Mouse (Mus musculus) intestine, embryonic 15.5 days (tissue): ENCODE measurements around the gene Ptprj. TPM values are rescaled to one million over a fixed set of nuclear protein-coding genes. Genes with fewer than 3 reads are reported as not detected.

Source experiments
- ATAC-seq: fragments of 200-750 bp; cut with Nextera tagmentation; 2 replicates; pipeline ENCODE4 v1.8.0; 2017; ENCODE audit warnings: moderate TSS enrichment, moderate library complexity
- H3K27ac ChIP-seq: fragments of 300-500 bp; sonication (generic); 2 replicates; pipeline ENCODE4 v1.5.1; 2015; ENCODE audit warnings: mild to moderate bottlenecking, inconsistent platforms
- H3K27me3 ChIP-seq: fragments of 300-500 bp; sonication (generic); replicated peaks from 2 replicates; pipeline ENCODE4 v1.6.1; 2015; ENCODE audit warnings: inconsistent platforms
- H3K36me3 ChIP-seq: fragments of 300-500 bp; sonication (generic); 2 replicates; pipeline ENCODE4 v1.6.1; 2015; ENCODE audit warnings: inconsistent platforms
- H3K4me1 ChIP-seq: fragments of 300-500 bp; sonication (generic); replicated peaks from 2 replicates; pipeline ENCODE4 v1.6.1; 2015; ENCODE audit warnings: inconsistent platforms
- H3K4me2 ChIP-seq: fragments of 300-500 bp; sonication (generic); replicated peaks from 2 replicates; pipeline ENCODE4 v1.6.1; 2015; ENCODE audit warnings: mild to moderate bottlenecking, inconsistent platforms
- H3K4me3 ChIP-seq: fragments of 300-500 bp; sonication (generic); replicated peaks from 2 replicates; pipeline ENCODE4 v1.5.1; 2015; ENCODE audit warnings: inconsistent platforms
- H3K9ac ChIP-seq: fragments of 300-500 bp; sonication (generic); 2 replicates; pipeline ENCODE4 v1.6.1; 2015; ENCODE audit warnings: inconsistent platforms
- H3K9me3 ChIP-seq: fragments of 300-500 bp; sonication (generic); 2 replicates; pipeline ENCODE4 v1.6.1; 2016; ENCODE audit warnings: inconsistent platforms
- WGBS: fragments of 180-500 bp; shearing (Covaris S2); methylation state at CpG from one replicate; pipeline ENCODE4 v1.1.7; 2015; 5-methylcytosine and 5-hydroxymethylcytosine counted together
- polyA plus RNA-seq: library from polyadenylated mRNA; unstranded; fragments of >200 nt; fragmentation: Nextera tagmentation; extraction: Ambion mirVana; gene quantifications from 2 replicates; pipeline ENCODE4 v1.2.1, GENCODE M21; 2015

The Ptprj gene
- polyA plus RNA-seq, 1 experiment from 2014 or later, result 4.4 TPM

GRCm38 (mm10) chr2:90481505-90481904 lies 98.9 kb downstream of the Ptprj start:
- Histone ChIP-seq H3K27me3 (no peaks in the 10 kb centered on the region), H3K9me3 (no peaks in the 10 kb centered on the region), H3K9ac (no peak overlapping the region), H3K4me3 (no peak overlapping the region), H3K27ac (peak overlapping the region; percentile 71; the same call in 1 of the 2 replicates), H3K4me2 (peak overlapping the region; percentile 24), H3K36me3 (no peaks in the 10 kb centered on the region), H3K4me1 (peaks cover 35% of the 10 kb centered on the region)
- WGBS, result 79% methylated on average over 6 of the region's 6 CpGs
- ATAC-seq, result peak; percentile 16

- peak; percentile 80 for ATAC-seq
- Histone ChIP-seq H3K4me2 (peak overlapping the region; percentile 33), H3K4me1 (peaks cover 28% of the 10 kb centered on the region), H3K27me3 (no peaks in the 10 kb centered on the region), H3K4me3 (no peak overlapping the region), H3K36me3 (no peaks in the 10 kb centered on the region), H3K9ac (no peak overlapping the region), H3K27ac (peak overlapping the region; percentile 71), H3K9me3 (no peaks in the 10 kb centered on the region)
- WGBS, result 57% methylated on average over 13 of the region's 13 CpGs
These were observed 99.6 kb downstream of the Ptprj start for GRCm38 (mm10) chr2:90480747-90481308.

- H3K9ac ChIP-seq, result no peak overlapping the region
- H3K4me1 ChIP-seq, result peaks cover 30% of the 10 kb centered on the region
- H3K36me3 ChIP-seq, result no peaks in the 10 kb centered on the region
- H3K9me3 ChIP-seq, result no peaks in the 10 kb centered on the region
- no peak overlapping the region; the same call in 1 of the 2 replicates for H3K27ac ChIP-seq
- no peaks in the 10 kb centered on the region for H3K27me3 ChIP-seq
- H3K4me2 ChIP-seq, result no peak overlapping the region
- 71% methylated on average over 7 of the region's 7 CpGs for WGBS
- no peak for ATAC-seq
- no peak overlapping the region for H3K4me3 ChIP-seq
These were observed 101.9 kb downstream of the Ptprj start for GRCm38 (mm10) chr2:90478531-90478930.

GRCm38 (mm10) chr2:90477617-90478016 lies 102.8 kb downstream of the Ptprj start:
- no peak overlapping the region for H3K9ac ChIP-seq
- H3K4me2 ChIP-seq, result no peak overlapping the region
- WGBS, result 47% methylated on average over 8 of the region's 8 CpGs
- no peak overlapping the region for H3K4me3 ChIP-seq
- no peak overlapping the region for H3K27ac ChIP-seq
- no peaks in the 10 kb centered on the region for H3K9me3 ChIP-seq
- no peaks in the 10 kb centered on the region for H3K27me3 ChIP-seq
- H3K4me1 ChIP-seq, result peaks cover 30% of the 10 kb centered on the region
- ATAC-seq, result no peak
- no peaks in the 10 kb centered on the region for H3K36me3 ChIP-seq

GRCm38 (mm10) chr2:90476792-90477191 lies 103.7 kb downstream of the Ptprj start:
- no peak for ATAC-seq
- H3K4me1 ChIP-seq, result peaks cover 27% of the 10 kb centered on the region
- H3K4me3 ChIP-seq, result no peak overlapping the region
- H3K4me2 ChIP-seq, result no peak overlapping the region
- no peaks in the 10 kb centered on the region for H3K36me3 ChIP-seq
- WGBS, result 63% methylated on average over 5 of the region's 5 CpGs
- H3K9me3 ChIP-seq, result no peaks in the 10 kb centered on the region
- no peak overlapping the region for H3K27ac ChIP-seq
- H3K27me3 ChIP-seq, result no peaks in the 10 kb centered on the region
- H3K9ac ChIP-seq, result no peak overlapping the region

- ATAC-seq, result no peak
- Histone ChIP-seq H3K27ac (no peak overlapping the region), H3K27me3 (no peaks in the 10 kb centered on the region), H3K9me3 (no peaks in the 10 kb centered on the region), H3K4me1 (peaks cover 23% of the 10 kb centered on the region), H3K36me3 (no peaks in the 10 kb centered on the region), H3K9ac (no peak overlapping the region), H3K4me3 (no peak overlapping the region), H3K4me2 (no peak overlapping the region)
- WGBS, result 64% methylated on average over 11 of the region's 11 CpGs
These were observed 104.1 kb downstream of the Ptprj start for GRCm38 (mm10) chr2:90476319-90476718.

GRCm38 (mm10) chr2:90474593-90475405 lies 105.6 kb downstream of the Ptprj start:
- Histone ChIP-seq H3K4me1 (peaks cover 19% of the 10 kb centered on the region), H3K9ac (0 out of 2 replicates have a peak overlapping the region, but pooled peaks have one; percentile 18), H3K36me3 (no peaks in the 10 kb centered on the region), H3K9me3 (no peaks in the 10 kb centered on the region), H3K27me3 (no peaks in the 10 kb centered on the region), H3K4me3 (peak overlapping the region; percentile 14; the same call in 1 of the 2 replicates), H3K4me2 (peak overlapping the region; percentile 59), H3K27ac (peak overlapping the region; percentile 62)
- ATAC-seq, result peak; percentile 87
- WGBS, result 5% methylated on average over 11 of the region's 11 CpGs

GRCm38 (mm10) chr2:90472701-90473100 lies 107.7 kb downstream of the Ptprj start:
- no peak for ATAC-seq
- WGBS, result 86% methylated on average over 4 of the region's 4 CpGs
- Histone ChIP-seq H3K4me1 (peaks cover 4% of the 10 kb centered on the region; the same call in 1 of the 2 replicates), H3K27ac (no peak overlapping the region), H3K27me3 (no peaks in the 10 kb centered on the region), H3K4me3 (no peak overlapping the region), H3K36me3 (no peaks in the 10 kb centered on the region), H3K4me2 (no peak overlapping the region), H3K9me3 (no peaks in the 10 kb centered on the region), H3K9ac (no peak overlapping the region)

- peaks cover 6% of the 10 kb centered on the region; the same call in 1 of the 2 replicates for H3K4me1 ChIP-seq
- 40% methylated on average over 6 of the region's 6 CpGs for WGBS
- H3K36me3 ChIP-seq, result no peaks in the 10 kb centered on the region
- H3K9me3 ChIP-seq, result no peaks in the 10 kb centered on the region
- H3K27ac ChIP-seq, result no peak overlapping the region
- H3K4me2 ChIP-seq, result no peak overlapping the region
- no peak overlapping the region for H3K9ac ChIP-seq
- H3K4me3 ChIP-seq, result no peak overlapping the region
- no peak for ATAC-seq
- no peaks in the 10 kb centered on the region for H3K27me3 ChIP-seq
These were observed 110.3 kb downstream of the Ptprj start for GRCm38 (mm10) chr2:90470122-90470521.

GRCm38 (mm10) chr2:90466480-90466879 lies 114.0 kb downstream of the Ptprj start:
- 43% methylated on average over 7 of the region's 7 CpGs for WGBS
- Histone ChIP-seq H3K27me3 (no peaks in the 10 kb centered on the region), H3K9ac (no peak overlapping the region), H3K4me3 (no peak overlapping the region), H3K9me3 (no peaks in the 10 kb centered on the region), H3K4me2 (no peak overlapping the region), H3K27ac (no peak overlapping the region), H3K4me1 (0 out of 2 replicates have a peak, but pooled peaks cover 3% of the 10 kb centered on the region), H3K36me3 (no peaks in the 10 kb centered on the region; the same call in 1 of the 2 replicates)
- no peak for ATAC-seq

GRCm38 (mm10) chr2:90463735-90464134 lies 116.7 kb downstream of the Ptprj start:
- 0 out of 2 replicates have a peak, but pooled peaks cover 3% of the 10 kb centered on the region for H3K4me1 ChIP-seq
- 97% methylated on average over 5 of the region's 5 CpGs for WGBS
- ATAC-seq, result no peak

GRCm38 (mm10) chr2:90462252-90462651 lies 118.2 kb downstream of the Ptprj start:
- Histone ChIP-seq H3K27me3 (no peaks in the 10 kb centered on the region), H3K27ac (no peak overlapping the region), H3K4me2 (no peak overlapping the region), H3K9ac (no peak overlapping the region), H3K36me3 (no peaks in the 10 kb centered on the region; the same call in 1 of the 2 replicates), H3K4me1 (0 out of 2 replicates have a peak, but pooled peaks cover 3% of the 10 kb centered on the region), H3K9me3 (no peaks in the 10 kb centered on the region), H3K4me3 (no peak overlapping the region)
- ATAC-seq, result peak; percentile 61; the same call in 1 of the 2 replicates

More at GRCm38 (mm10) chr2:90463735-90464134, 116.7 kb downstream of the Ptprj start:
- no peak overlapping the region for H3K4me2 ChIP-seq
- H3K9ac ChIP-seq, result no peak overlapping the region
- H3K4me3 ChIP-seq, result no peak overlapping the region
- no peaks in the 10 kb centered on the region; the same call in 1 of the 2 replicates for H3K36me3 ChIP-seq
- H3K27me3 ChIP-seq, result no peaks in the 10 kb centered on the region
- H3K27ac ChIP-seq, result no peak overlapping the region
- H3K9me3 ChIP-seq, result no peaks in the 10 kb centered on the region
